Mouse (Mus musculus) MEL (cell line): Measurements from ENCODE around the gene Arel1. TPM values are rescaled to one million over a fixed set of nuclear protein-coding genes. Genes with fewer than 3 reads are reported as not detected.

Source experiments
- DNase-seq: peaks from one replicate; pipeline ENCODE4 v3.0.0; 2011; ENCODE audit warnings: low read depth, low spot score
- H3K27ac ChIP-seq: 2 replicates; pipeline ENCODE4 v1.5.1; 2012; ENCODE audit warnings: low read depth, mild to moderate bottlenecking, control low read depth, low read length, moderate library complexity; ENCODE audit not compliant: control insufficient read depth
- H3K27me3 ChIP-seq, 2 experiments: fragments of 150-350 bp in 1 of 2; sonication (generic) in 1 of 2; 2 replicates each; pipeline ENCODE4 v1.6.1; 2012; ENCODE audit warnings: low read length in 2 of 2, mild to moderate bottlenecking in 2 of 2, improper control_type of control experiment in 1 of 2, moderate library complexity in 1 of 2; ENCODE audit not compliant: insufficient read depth in 2 of 2, control insufficient read depth in 1 of 2
- H3K36me3 ChIP-seq, 2 experiments: 2 replicates each; pipeline ENCODE4 v1.6.1; 2012 to 2014; ENCODE audit warnings: low read length in 2 of 2, improper control_type of control experiment in 1 of 2, inconsistent platforms in 1 of 2, mild to moderate bottlenecking in 1 of 2; ENCODE audit not compliant: insufficient read depth in 2 of 2, control insufficient read depth in 1 of 2
- H3K4me1 ChIP-seq, 2 experiments: fragments of 150-350 bp in 1 of 2; sonication (generic) in 1 of 2; 2 replicates each; pipeline ENCODE4 v1.6.1; 2012; ENCODE audit warnings: low read length in 2 of 2, improper control_type of control experiment in 1 of 2, mild to moderate bottlenecking in 1 of 2; ENCODE audit not compliant: insufficient read depth in 2 of 2, control insufficient read depth in 1 of 2
- H3K4me3 ChIP-seq, 2 experiments: fragments of 150-350 bp in 1 of 2; sonication (generic) in 1 of 2; 2 replicates each; pipeline ENCODE4 v1.5.1; 2012; ENCODE audit warnings: low read depth in 2 of 2, low read length in 2 of 2, mild to moderate bottlenecking in 2 of 2, moderate library complexity in 2 of 2, control low read depth in 1 of 2, improper control_type of control experiment in 1 of 2; ENCODE audit not compliant: control insufficient read depth in 1 of 2, insufficient read depth in 1 of 2
- H3K79me2 ChIP-seq: 2 replicates; pipeline ENCODE4 v1.6.1; 2012; ENCODE audit warnings: mild to moderate bottlenecking, low read length, moderate library complexity; ENCODE audit not compliant: control insufficient read depth, poor library complexity, insufficient read depth
- H3K9ac ChIP-seq: 2 replicates; pipeline ENCODE4 v1.6.1; 2012; ENCODE audit warnings: low read depth, mild to moderate bottlenecking, control low read depth, low read length, moderate library complexity; ENCODE audit not compliant: control insufficient read depth, poor library complexity, severe bottlenecking
- H3K9me3 ChIP-seq: fragments of 150-350 bp; sonication (generic); replicated peaks from 2 replicates; pipeline ENCODE4 v1.6.1; 2012; ENCODE audit warnings: mild to moderate bottlenecking, low read length, improper control_type of control experiment, moderate library complexity; ENCODE audit not compliant: insufficient read depth
- BHLHE40 ChIP-seq: IDR thresholded peaks from 2 replicates; pipeline ENCODE4 v1.6.1; 2012; ENCODE audit warnings: low read depth, mild to moderate bottlenecking, inconsistent platforms, low read length, improper control_type of control experiment, borderline replicate concordance
- CHD1 ChIP-seq: IDR thresholded peaks from 2 replicates; pipeline ENCODE4 v1.6.1; 2012; ENCODE audit warnings: low read depth, mild to moderate bottlenecking, inconsistent platforms, low read length, improper control_type of control experiment
- CHD2 ChIP-seq: IDR thresholded peaks from 2 replicates; pipeline ENCODE4 v1.6.1; 2011; ENCODE audit warnings: low read length, improper control_type of control experiment
- E2F4 ChIP-seq: IDR thresholded peaks from 2 replicates; pipeline ENCODE4 v1.6.1; 2011; ENCODE audit warnings: low read depth, low read length, improper control_type of control experiment, borderline replicate concordance
- ELF1 ChIP-seq: IDR thresholded peaks from 2 replicates; pipeline ENCODE4 v1.6.1; 2014; ENCODE audit warnings: low read depth, mild to moderate bottlenecking, inconsistent platforms, low read length, improper control_type of control experiment, moderate library complexity
- EP300 ChIP-seq, 2 experiments: IDR thresholded peaks; 2 replicates each; pipeline ENCODE4 v1.6.1; 2011; ENCODE audit warnings: improper control_type of control experiment in 2 of 2, low read length in 2 of 2, low read depth in 1 of 2, mild to moderate bottlenecking in 1 of 2
- ETS1 ChIP-seq: IDR thresholded peaks from 2 replicates; pipeline ENCODE4 v1.6.1; 2012; ENCODE audit warnings: low read depth, mild to moderate bottlenecking, inconsistent platforms, low read length, improper control_type of control experiment, moderate library complexity
- JUND ChIP-seq: IDR thresholded peaks from 2 replicates; pipeline ENCODE4 v1.6.1; 2011; ENCODE audit warnings: low read depth, mild to moderate bottlenecking, improper control_type of control experiment, low read length
- MYC ChIP-seq: IDR thresholded peaks from 2 replicates; pipeline ENCODE4 v1.6.1; 2011; ENCODE audit warnings: low read depth, mild to moderate bottlenecking, low read length, improper control_type of control experiment, moderate library complexity
- POLR2A ChIP-seq, 2 experiments: IDR thresholded peaks; 2 replicates each; pipeline ENCODE4 v1.6.1; 2011 to 2012; ENCODE audit warnings: low read length in 2 of 2, mild to moderate bottlenecking in 2 of 2, control low read depth in 1 of 2, improper control_type of control experiment in 1 of 2, low read depth in 1 of 2, moderate library complexity in 1 of 2; ENCODE audit not compliant: control insufficient read depth in 1 of 2, insufficient read depth in 1 of 2, poor library complexity in 1 of 2
- POLR2AphosphoS5 ChIP-seq: IDR thresholded peaks from 2 replicates; pipeline ENCODE4 v1.6.1; 2012; ENCODE audit warnings: low read depth, borderline replicate concordance, mild to moderate bottlenecking, inconsistent platforms, low read length, moderate library complexity, mixed read lengths
- RAD21 ChIP-seq: IDR thresholded peaks from 2 replicates; pipeline ENCODE4 v1.6.1; 2011; ENCODE audit warnings: mild to moderate bottlenecking, low read depth, low read length, improper control_type of control experiment
- SMC3 ChIP-seq: IDR thresholded peaks from 2 replicates; pipeline ENCODE4 v1.6.1; 2011; ENCODE audit warnings: low read depth, low read length, improper control_type of control experiment
- TAL1 ChIP-seq: IDR thresholded peaks from 2 replicates; pipeline ENCODE4 v1.6.1; 2012; ENCODE audit warnings: mild to moderate bottlenecking, inconsistent platforms, low read length, moderate library complexity, mixed read lengths
- TBP ChIP-seq: IDR thresholded peaks from 2 replicates; pipeline ENCODE4 v1.8.0; 2011; ENCODE audit warnings: low read depth, low read length, improper control_type of control experiment
- TCF12 ChIP-seq: IDR thresholded peaks from 2 replicates; pipeline ENCODE4 v1.6.1; 2014; ENCODE audit warnings: low read depth, mild to moderate bottlenecking, inconsistent platforms, low read length, improper control_type of control experiment, moderate library complexity
- USF1 ChIP-seq: IDR thresholded peaks from 2 replicates; pipeline ENCODE4 v1.6.1; 2014; ENCODE audit warnings: low read depth, mild to moderate bottlenecking, inconsistent platforms, low read length, improper control_type of control experiment, moderate library complexity
- USF2 ChIP-seq, 2 experiments: IDR thresholded peaks; 2 replicates each; pipeline ENCODE4 v1.6.1; 2011 to 2012; ENCODE audit warnings: improper control_type of control experiment in 2 of 2, low read length in 2 of 2, borderline replicate concordance in 1 of 2, inconsistent platforms in 1 of 2, low read depth in 1 of 2, mild to moderate bottlenecking in 1 of 2; ENCODE audit not compliant: insufficient read depth in 1 of 2
- ZC3H11A ChIP-seq: IDR thresholded peaks from 2 replicates; pipeline ENCODE4 v1.6.1; 2012; ENCODE audit warnings: low read depth, mild to moderate bottlenecking, inconsistent platforms, low read length, improper control_type of control experiment
- ZKSCAN1 ChIP-seq: IDR thresholded peaks from 2 replicates; pipeline ENCODE4 v1.6.1; 2012; ENCODE audit warnings: low read depth, mild to moderate bottlenecking, inconsistent platforms, low read length, improper control_type of control experiment, moderate library complexity
- ZMIZ1 ChIP-seq: IDR thresholded peaks from 2 replicates; pipeline ENCODE4 v1.6.1; 2012; ENCODE audit warnings: low read depth, mild to moderate bottlenecking, inconsistent platforms, low read length, improper control_type of control experiment, moderate library complexity
- polyA plus RNA-seq, 2 experiments: library from polyadenylated mRNA; stranded (reverse) in 1 of 2; unstranded in 1 of 2; fragments of >175 nt in 1 of 2; fragments of >200 nt in 1 of 2; gene quantifications; 2 replicates each; pipeline versions ENCODE4 v1.2.1 to v1.2.4; 2012; ENCODE audit warnings: low replicate concordance in 2 of 2, low read depth in 1 of 2; ENCODE audit not compliant: insufficient read length in 2 of 2, insufficient read depth in 1 of 2, missing spikeins in 1 of 2
- total RNA-seq: library from RNA; depleted of rRNA; stranded (reverse); fragments of 300-350 nt; gene quantifications from 2 replicates; pipeline ENCODE4 v1.2.3, GENCODE M21; 2012

Arel1 gene
- total and polyA plus RNA-seq, 3 experiments, result 37.2 to 82.5 (median 45.0) TPM

- TF ChIP-seq BHLHE40, result peak; percentile 86; the same call in 1 of the 2 replicates
- TF ChIP-seq, all 39 proteins: peak for 16
These were observed 8.1 kb downstream of the Arel1 start (continued) for GRCm38 (mm10) chr12:84962606-84963005.

DNA sequence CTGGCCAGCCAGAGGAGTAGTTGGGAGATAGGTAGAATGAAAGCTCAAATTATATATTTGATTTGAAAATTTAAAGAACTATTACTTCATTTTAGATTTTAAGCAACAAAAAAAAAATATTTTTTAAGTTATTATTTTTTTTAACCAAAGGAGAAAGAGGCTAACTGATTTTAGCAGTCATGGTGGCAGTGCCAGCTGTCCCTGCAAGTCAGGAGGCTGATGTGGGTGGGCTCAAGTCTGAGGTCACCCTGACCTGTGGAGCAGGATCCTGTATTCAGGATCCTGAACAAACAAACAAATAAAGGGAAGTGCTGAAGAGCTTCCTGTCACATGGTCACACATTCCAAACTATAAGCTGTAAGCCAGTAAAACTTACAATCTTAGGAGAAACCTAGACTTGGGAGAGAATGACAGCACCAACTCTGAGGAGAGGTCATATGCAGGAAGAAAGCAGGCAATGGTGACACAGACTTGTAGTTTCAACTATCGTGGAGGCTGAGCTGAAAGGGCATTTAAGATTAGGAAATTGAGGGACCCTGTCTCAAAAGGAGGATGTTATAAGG, 11.8 kb downstream of the Arel1 start:
- no peak overlapping the region for H3K4me3 ChIP-seq
- H3K79me2 ChIP-seq, result peaks cover 9% of the 10 kb centered on the region
- DNase-seq, result no peak
- TF ChIP-seq EP300 (IDR thresholded peaks at IDR 0.05; ENCODE audit: low read depth in 1 of 2, low read length in 2 of 2), result no peak
- TF ChIP-seq USF2 (IDR thresholded peaks at IDR 0.05; ENCODE audit: borderline replicate concordance in 1 of 2, insufficient read depth in 1 of 2, low read depth in 1 of 2, low read length in 2 of 2), result 0 out of 4 replicates have a peak, but pooled peaks of 1 of the 2 experiments have one; percentile 17
- TF ChIP-seq CHD2, result no peak
- TF ChIP-seq USF1, result peak; percentile 68
- TF ChIP-seq ELF1, result no peak
- TF ChIP-seq MYC, result no peak
- no peak overlapping the region; the same call in 1 of the 2 replicates for H3K9ac ChIP-seq
- H3K27ac ChIP-seq, result peak overlapping the region; percentile 67; the same call in 1 of the 2 replicates
- H3K36me3 ChIP-seq, result peaks cover 13 to 32% of the 10 kb centered on the region in 2 experiments
- peaks cover 25 to 31% of the 10 kb centered on the region in 2 experiments for H3K4me1 ChIP-seq
- H3K27me3 ChIP-seq, result no peaks in the 10 kb centered on the region
- H3K9me3 ChIP-seq, result no peaks in the 10 kb centered on the region

- no peak for TF ChIP-seq ZC3H11A
- no peak for TF ChIP-seq POLR2AphosphoS5
- TF ChIP-seq E2F4, result no peak
- TF ChIP-seq ZKSCAN1, result no peak
- TF ChIP-seq ETS1, result no peak
- TF ChIP-seq CHD2, result no peak
- no peak for TF ChIP-seq TBP
- TF ChIP-seq RAD21, result no peak
- no peak for TF ChIP-seq TCF12
- no peak for TF ChIP-seq ZMIZ1
- no peak for TF ChIP-seq CHD1
- no peak for TF ChIP-seq TAL1
- TF ChIP-seq USF2 (IDR thresholded peaks at IDR 0.05; ENCODE audit: borderline replicate concordance in 1 of 2, insufficient read depth in 1 of 2, low read depth in 1 of 2, low read length in 2 of 2), result no peak
- TF ChIP-seq BHLHE40, result no peak
- TF ChIP-seq SMC3, result no peak
- TF ChIP-seq POLR2A (IDR thresholded peaks at IDR 0.05; ENCODE audit: control insufficient read depth in 1 of 2, insufficient read depth in 1 of 2, low read depth in 1 of 2, low read length in 2 of 2, poor library complexity in 1 of 2), result no peak
- no peak for TF ChIP-seq JUND
- TF ChIP-seq, all 39 proteins: peak for 0
- Histone ChIP-seq H3K4me3 (no peak overlapping the region), H3K27ac (no peak overlapping the region), H3K36me3 (peaks cover 14% of the 10 kb centered on the region in 2 experiments), H3K79me2 (peaks cover 11% of the 10 kb centered on the region), H3K4me1 (peaks cover 11 to 16% of the 10 kb centered on the region in 2 experiments; a peak in 2 of 4 replicates), H3K9me3 (no peaks in the 10 kb centered on the region), H3K9ac (no peak overlapping the region), H3K27me3 (no peaks in the 10 kb centered on the region)
- DNase-seq, result no peak
These were observed 14.4 kb downstream of the Arel1 start for GRCm38 (mm10) chr12:84956317-84956716.
